Mouse (Mus musculus): ENCODE results near the gene Nlrp9a. TPM values are rescaled to one million over a fixed set of nuclear protein-coding genes. Genes with fewer than 3 reads are reported as not detected.
"Not testable (repeated sequence)": the region's sequence is repeated elsewhere in the genome, so short reads cannot be mapped to it uniquely, and the experiment has no call there.

The Nlrp9a gene
- total RNA-seq (2014; rRNA removed; ENCODE audit: low replicate concordance): not detected in 2 replicates
- polyA plus RNA-seq (2015; fragmentation: Nextera tagmentation; extraction: Ambion mirVana): not detected in 2 replicates

DNA sequence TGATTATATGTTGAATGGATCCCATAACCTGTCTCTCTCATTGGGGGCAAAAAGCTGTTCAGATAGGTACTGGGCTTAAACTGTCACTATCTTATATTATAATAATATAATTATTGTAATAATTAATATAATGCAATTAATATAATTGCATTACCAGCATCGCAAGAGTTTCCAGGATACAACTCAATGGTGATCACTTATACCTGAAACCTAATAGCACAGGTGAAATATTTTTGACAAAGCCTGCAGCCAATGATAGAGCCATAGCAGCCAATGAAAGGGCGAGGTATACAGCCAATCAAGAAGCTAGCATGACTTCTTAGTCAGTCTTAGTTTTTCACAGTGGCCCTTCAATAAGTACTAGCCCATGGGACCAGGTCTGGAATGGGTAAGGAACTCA, at the start of gene Nlrp9a:
TSS of gene Nlrp9a (plus strand) at position 301 of the 400 bp plus-strand sequence.
- 55% methylated on average over 2 of the region's 2 CpGs for WGBS
- not testable (repeated sequence) for ATAC-seq (ENCODE audit: insufficient read depth, low read depth)

DNA sequence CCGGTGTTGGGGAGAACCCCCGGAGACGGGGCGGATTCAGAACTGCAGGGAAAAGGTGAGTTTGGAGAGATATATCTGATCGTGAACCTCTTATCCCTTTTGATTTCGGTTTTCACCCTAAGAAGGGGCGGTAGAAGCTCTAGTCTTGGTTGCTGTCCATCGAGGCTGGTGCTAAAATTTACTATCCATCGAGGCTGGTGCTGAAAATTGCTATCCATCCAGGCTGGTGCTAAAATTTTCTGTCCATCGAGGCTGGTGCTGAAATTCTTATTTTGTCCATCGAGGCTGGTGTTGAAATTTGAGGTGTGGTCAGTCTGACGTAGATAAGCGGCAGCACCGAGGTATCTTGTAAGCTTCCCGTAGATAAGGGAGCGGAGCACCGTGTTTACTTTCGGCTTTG, 45.3 kb upstream of the Nlrp9a start:
- 70% methylated on average over 18 of the region's 18 CpGs for WGBS
- ATAC-seq (ENCODE audit: insufficient read depth, low read depth): not testable (repeated sequence)

More for the DNA sequence above, at the start of gene Nlrp9a:
- H3K4me2 ChIP-seq (ENCODE audit: low read depth, low read length); H3K36me3 ChIP-seq (replicated peaks; ENCODE audit: control insufficient read depth, insufficient read depth, low read length); DNase-seq (ENCODE audit: low spot score); H3K4me3 ChIP-seq (ENCODE audit: low read depth, low read length); H3K4me1 ChIP-seq (ENCODE audit: control insufficient read depth, insufficient read depth); H3K9ac ChIP-seq (replicated peaks; ENCODE audit: low read depth, low read length); H3K27ac ChIP-seq (ENCODE audit: low read depth); H3K27me3 ChIP-seq (ENCODE audit: control insufficient read depth, insufficient read depth, low read length); H3K9me3 ChIP-seq (replicated peaks; ENCODE audit: control insufficient read depth, low read length): not testable (repeated sequence)

DNA sequence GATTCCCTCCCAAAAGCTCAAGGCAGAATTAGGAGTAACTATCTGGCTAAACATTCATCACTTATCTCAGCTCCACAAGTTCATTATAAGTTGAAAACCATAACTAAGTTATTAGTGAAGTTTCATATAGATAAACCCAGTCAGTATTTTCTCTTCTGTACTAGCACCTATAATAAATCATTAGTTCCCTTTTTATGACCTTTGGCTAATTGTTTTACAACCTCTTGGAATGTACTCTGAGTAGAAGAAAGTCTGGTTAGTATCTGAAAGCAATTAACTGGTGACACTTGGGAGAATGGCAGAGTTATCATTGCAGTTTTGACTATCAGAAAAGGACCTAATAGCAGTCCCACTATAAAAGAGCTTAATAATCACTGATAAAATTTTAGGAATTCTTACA, 54.3 kb downstream of the Nlrp9a start:
- TF ChIP-seq CTCF (IDR thresholded peaks at IDR 0.05; ENCODE audit: low read depth): no peak
- TF ChIP-seq EP300 (IDR thresholded peaks at IDR 0.05; ENCODE audit: low read depth): no peak

More for the DNA sequence above, 45.3 kb upstream of the Nlrp9a start:
- H3K36me3 ChIP-seq (replicated peaks; ENCODE audit: control insufficient read depth, insufficient read depth, low read length); H3K27me3 ChIP-seq (ENCODE audit: control insufficient read depth, insufficient read depth, low read length); H3K4me1 ChIP-seq (ENCODE audit: control insufficient read depth, insufficient read depth); H3K4me3 ChIP-seq (ENCODE audit: low read depth, low read length); H3K9ac ChIP-seq (replicated peaks; ENCODE audit: low read depth, low read length); H3K9me3 ChIP-seq (replicated peaks; ENCODE audit: control insufficient read depth, low read length); H3K27ac ChIP-seq (ENCODE audit: low read depth); DNase-seq (ENCODE audit: low spot score); H3K4me2 ChIP-seq (ENCODE audit: low read depth, low read length): not testable (repeated sequence)

DNA sequence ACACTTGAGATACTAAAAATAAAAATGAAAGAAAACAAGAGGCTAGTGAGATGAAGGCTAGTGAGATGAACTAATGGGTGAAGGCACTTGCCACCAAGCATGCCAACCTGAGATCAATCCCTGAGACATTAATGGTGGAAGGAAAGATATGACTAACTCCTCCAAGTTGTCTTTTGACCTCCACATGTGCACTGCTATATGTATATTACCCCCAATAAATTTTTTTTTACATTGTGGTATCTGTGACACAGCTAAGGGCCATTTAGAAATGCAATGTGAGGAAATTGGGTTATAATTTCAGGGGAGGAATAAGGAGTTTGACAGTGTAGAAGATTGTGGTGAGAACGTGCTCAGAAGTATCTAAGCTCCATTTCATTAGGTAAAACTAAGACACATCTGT, 55.0 kb downstream of the Nlrp9a start:
- Histone ChIP-seq H3K27ac (ENCODE audit: low read depth) (no peak overlapping the region), H3K36me3 (replicated peaks; ENCODE audit: control insufficient read depth, insufficient read depth, low read length) (no peaks in the 10 kb centered on the region), H3K4me2 (ENCODE audit: low read depth, low read length) (no peak overlapping the region), H3K4me3 (ENCODE audit: low read depth, low read length) (no peak overlapping the region), H3K9ac (replicated peaks; ENCODE audit: low read depth, low read length) (no peak overlapping the region), H3K4me1 (ENCODE audit: control insufficient read depth, insufficient read depth) (no peaks in the 10 kb centered on the region), H3K27me3 (ENCODE audit: control insufficient read depth, insufficient read depth, low read length) (no peaks in the 10 kb centered on the region), H3K9me3 (replicated peaks; ENCODE audit: control insufficient read depth, low read length) (no peaks in the 10 kb centered on the region)
- ATAC-seq (ENCODE audit: insufficient read depth, low read depth) (no peak), DNase-seq (ENCODE audit: low spot score) (no peak)
- WGBS: 60% methylated on average over 1 of the region's 1 CpGs
- TF ChIP-seq EP300 (IDR thresholded peaks at IDR 0.05; ENCODE audit: low read depth) (no peak), CTCF (IDR thresholded peaks at IDR 0.05; ENCODE audit: low read depth) (no peak)

More for the DNA sequence above, 54.3 kb downstream of the Nlrp9a start:
- Histone ChIP-seq H3K36me3 (replicated peaks; ENCODE audit: control insufficient read depth, insufficient read depth, low read length) (no peaks in the 10 kb centered on the region), H3K4me1 (ENCODE audit: control insufficient read depth, insufficient read depth) (no peaks in the 10 kb centered on the region), H3K27ac (ENCODE audit: low read depth) (no peak overlapping the region), H3K9me3 (replicated peaks; ENCODE audit: control insufficient read depth, low read length) (no peaks in the 10 kb centered on the region), H3K27me3 (ENCODE audit: control insufficient read depth, insufficient read depth, low read length) (no peaks in the 10 kb centered on the region), H3K9ac (replicated peaks; ENCODE audit: low read depth, low read length) (no peak overlapping the region), H3K4me3 (ENCODE audit: low read depth, low read length) (no peak overlapping the region), H3K4me2 (ENCODE audit: low read depth, low read length) (no peak overlapping the region)
- ATAC-seq (ENCODE audit: insufficient read depth, low read depth): no peak
- DNase-seq (ENCODE audit: low spot score): no peak

DNA sequence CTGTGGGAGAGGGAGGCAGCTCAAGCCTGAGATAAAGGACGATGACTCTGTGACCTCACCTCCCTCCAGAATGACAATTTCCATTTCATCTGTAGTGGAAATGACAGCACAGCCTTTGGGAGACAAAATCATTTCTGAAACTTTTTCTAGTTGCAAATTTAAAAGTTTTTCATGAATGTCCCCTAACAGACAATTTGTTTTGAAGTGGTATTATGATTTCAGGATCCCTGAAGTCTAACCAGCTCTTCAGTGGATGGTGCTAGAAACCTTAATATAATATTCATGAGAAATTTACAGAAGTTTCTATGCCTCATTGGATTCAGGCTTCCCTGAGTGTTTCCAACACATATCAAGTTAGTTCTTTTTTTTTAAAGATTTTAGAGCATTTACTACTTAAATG, 83.5 kb downstream of the Nlrp9a start, which contains the start of gene Vmn1r185:
TSS of gene Vmn1r185 (minus strand) at position 101 of the 400 bp plus-strand sequence.
- H3K27me3 ChIP-seq (ENCODE audit: control insufficient read depth, insufficient read depth, low read length); ATAC-seq (ENCODE audit: insufficient read depth, low read depth); H3K9ac ChIP-seq (replicated peaks; ENCODE audit: low read depth, low read length); H3K4me2 ChIP-seq (ENCODE audit: low read depth, low read length); DNase-seq (ENCODE audit: low spot score); H3K36me3 ChIP-seq (replicated peaks; ENCODE audit: control insufficient read depth, insufficient read depth, low read length); H3K9me3 ChIP-seq (replicated peaks; ENCODE audit: control insufficient read depth, low read length); H3K4me3 ChIP-seq (ENCODE audit: low read depth, low read length); H3K27ac ChIP-seq (ENCODE audit: low read depth); H3K4me1 ChIP-seq (ENCODE audit: control insufficient read depth, insufficient read depth): not testable (repeated sequence)
- 44% methylated on average over 1 of the region's 1 CpGs for WGBS

Small RNA genes within 50 kb of the gene (microRNA-seq; reads per million reads assigned to microRNA genes)
- not detected for gene Gm25947

Other genes starting within 250 kb of the Nlrp9a start
- gene Cyp2a4, start 227.9 kb upstream of the Nlrp9a start, total RNA-seq (2014; rRNA removed; ENCODE audit: low replicate concordance): not detected in 2 replicates
- gene Cyp2a4, start 227.9 kb upstream of the Nlrp9a start, polyA plus RNA-seq (2015; fragmentation: Nextera tagmentation; extraction: Ambion mirVana): not detected in 2 replicates
- not detected in 2 replicates for gene Nlrp9c, start 131.3 kb upstream of the Nlrp9a start, total RNA-seq (2014; rRNA removed; ENCODE audit: low replicate concordance)
- not detected in 2 replicates for gene Nlrp9c, start 131.3 kb upstream of the Nlrp9a start, polyA plus RNA-seq (2015; fragmentation: Nextera tagmentation; extraction: Ambion mirVana)
- gene Nlrp4a, start 99.9 kb upstream of the Nlrp9a start, total RNA-seq (2014; rRNA removed; ENCODE audit: low replicate concordance): not detected in 2 replicates
- not detected in 2 replicates for gene Nlrp4a, start 99.9 kb upstream of the Nlrp9a start, polyA plus RNA-seq (2015; fragmentation: Nextera tagmentation; extraction: Ambion mirVana)
- gene Vmn1r185, start 83.4 kb downstream of the Nlrp9a start, total RNA-seq (2014; rRNA removed; ENCODE audit: low replicate concordance): not detected in 2 replicates
- not detected in 2 replicates for gene Vmn1r185, start 83.4 kb downstream of the Nlrp9a start, polyA plus RNA-seq (2015; fragmentation: Nextera tagmentation; extraction: Ambion mirVana)
- not detected in 2 replicates for gene Cyp2b23, start 151.4 kb downstream of the Nlrp9a start, total RNA-seq (2014; rRNA removed; ENCODE audit: low replicate concordance)
- gene Cyp2b23, start 151.4 kb downstream of the Nlrp9a start, polyA plus RNA-seq (2015; fragmentation: Nextera tagmentation; extraction: Ambion mirVana): not detected in 2 replicates
- not detected in 2 replicates for gene Cyp2b19, start 222.1 kb downstream of the Nlrp9a start, total RNA-seq (2014; rRNA removed; ENCODE audit: low replicate concordance)
- not detected in 2 replicates for gene Cyp2b19, start 222.1 kb downstream of the Nlrp9a start, polyA plus RNA-seq (2015; fragmentation: Nextera tagmentation; extraction: Ambion mirVana)

All from heart, postnatal 0 days (tissue).